Mouse (Mus musculus): ENCODE results near the gene Olfr1173. TPM values are rescaled to one million over a fixed set of nuclear protein-coding genes. Genes with fewer than 3 reads are reported as not detected.

Olfr1173 gene
- total RNA-seq (2017): 0.35 TPM in 1 of 2 replicates, not detected in the other

GRCm38 (mm10) chr2:88279775-88280174 lies at the start of gene Olfr1173:
TSS of gene Olfr1173 (minus strand) at chr2:88279875.
- ATAC-seq (ENCODE audit: extremely low read depth, insufficient number of reproducible peaks, low FRiP score, poor library complexity, severe bottlenecking): no peak

GRCm38 (mm10) chr2:88327115-88327514 lies 47.4 kb upstream of the Olfr1173 start, which contains the start of gene Olfr1175-ps:
TSS of gene Olfr1175-ps (minus strand) at chr2:88327215.
- no peak for ATAC-seq (ENCODE audit: extremely low read depth, insufficient number of reproducible peaks, low FRiP score, poor library complexity, severe bottlenecking)

DNA sequence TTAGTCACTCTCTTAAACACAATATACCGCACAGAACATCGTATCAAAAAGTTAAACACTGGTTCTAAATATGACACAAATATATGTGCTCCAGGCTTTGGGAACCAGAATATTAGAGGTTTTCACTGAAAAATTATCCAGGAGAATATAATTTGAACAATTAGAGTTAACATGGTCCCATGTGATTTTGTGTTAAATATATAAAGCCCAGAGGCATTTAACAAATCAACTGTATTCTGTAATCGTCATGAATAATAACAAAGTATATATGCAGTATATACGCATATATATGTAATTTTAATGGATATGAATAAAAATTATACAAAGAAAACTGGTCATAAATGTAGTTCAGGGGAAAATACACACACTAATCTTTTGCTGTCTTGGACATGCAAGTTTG lies 35.4 kb upstream of the Olfr1173 start, which contains the start of gene Olfr1174-ps:
Olfr1174-ps (minus strand) TSS at position 101 of the 400 bp plus-strand sequence.
- no peak for ATAC-seq (ENCODE audit: extremely low read depth, insufficient number of reproducible peaks, low FRiP score, poor library complexity, severe bottlenecking)

DNA sequence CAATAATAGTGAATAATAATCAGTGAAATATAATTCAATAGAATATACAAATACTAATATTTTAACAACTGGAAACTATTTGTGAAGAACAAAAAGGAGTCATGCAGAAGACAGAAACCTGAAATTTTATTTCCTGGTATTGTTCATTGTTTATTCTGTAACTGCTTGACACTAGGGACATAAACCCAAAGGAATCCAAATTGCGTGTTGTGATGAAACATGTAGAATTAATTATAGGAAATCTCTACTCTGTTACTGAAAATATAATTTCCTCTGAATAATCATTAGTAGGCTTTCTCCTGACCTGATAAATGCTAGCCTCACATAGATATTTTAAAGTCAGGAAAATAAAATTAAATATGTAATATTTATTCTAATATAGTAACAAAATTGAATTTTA lies 51.4 kb downstream of the Olfr1173 start, which contains the start of gene Olfr1170:
Olfr1170 (minus strand) TSS at position 101 of the 400 bp plus-strand sequence.
- no peak for ATAC-seq (ENCODE audit: extremely low read depth, insufficient number of reproducible peaks, low FRiP score, poor library complexity, severe bottlenecking)

Other genes with a start within 250 kb of the Olfr1173 start
- gene Olfr73, start 242.2 kb downstream of the Olfr1173 start, total RNA-seq (2017): not detected in 2 replicates
- gene Olfr1162, start 228.7 kb downstream of the Olfr1173 start, total RNA-seq (2017): not detected in 2 replicates
- not detected in 2 replicates for gene Olfr1163, start 208.0 kb downstream of the Olfr1173 start, total RNA-seq (2017)
- not detected in 2 replicates for gene Olfr1164, start 185.9 kb downstream of the Olfr1173 start, total RNA-seq (2017)
- gene Olfr1166, start 151.6 kb downstream of the Olfr1173 start, total RNA-seq (2017): not detected in 2 replicates
- not detected in 2 replicates for gene Olfr1167, start 124.7 kb downstream of the Olfr1173 start, total RNA-seq (2017)
- gene Olfr1168, start 98.0 kb downstream of the Olfr1173 start, total RNA-seq (2017): not detected in 2 replicates
- not detected in 2 replicates for gene Olfr1170, start 51.5 kb downstream of the Olfr1173 start, total RNA-seq (2017)
- gene Olfr1174-ps, start 35.3 kb upstream of the Olfr1173 start, total RNA-seq (2017): not detected in 2 replicates
- 0.12 TPM in 2 replicates for gene Olfr1175-ps, start 47.3 kb upstream of the Olfr1173 start, total RNA-seq (2017)
- 0.49 TPM in 1 of 2 replicates, not detected in the other for gene Olfr1176, start 56.8 kb upstream of the Olfr1173 start, total RNA-seq (2017)
- not detected in 2 replicates for gene Olfr1177-ps, start 66.6 kb upstream of the Olfr1173 start, total RNA-seq (2017)
- not detected in 2 replicates for gene Olfr1178, start 107.2 kb upstream of the Olfr1173 start, total RNA-seq (2017)
- not detected in 2 replicates for gene Olfr1179, start 126.6 kb upstream of the Olfr1173 start, total RNA-seq (2017)
- gene Olfr1180, start 139.3 kb upstream of the Olfr1173 start, total RNA-seq (2017): not detected in 2 replicates
- 0.12 TPM in 1 of 2 replicates, not detected in the other for gene Olfr1181, start 146.3 kb upstream of the Olfr1173 start, total RNA-seq (2017)
- not detected in 2 replicates for gene Gm13757, start 169.3 kb upstream of the Olfr1173 start, total RNA-seq (2017)
- gene Olfr1183, start 175.0 kb upstream of the Olfr1173 start, total RNA-seq (2017): 0.12 TPM in 1 of 2 replicates, not detected in the other
- gene Olfr1184, start 203.7 kb upstream of the Olfr1173 start, total RNA-seq (2017): not detected in 2 replicates
- gene Olfr1185-ps1, start 213.4 kb upstream of the Olfr1173 start, total RNA-seq (2017): not detected in 2 replicates
- gene Olfr1186, start 238.7 kb upstream of the Olfr1173 start, total RNA-seq (2017): not detected in 2 replicates

Data from neutrophil, adult 5-6 weeks (primary cell).